Mouse (Mus musculus): ENCODE data around the gene Klhl42. TPM values are rescaled to one million over a fixed set of nuclear protein-coding genes. Genes with fewer than 3 reads are reported as not detected.

The Klhl42 gene
- polyA plus RNA-seq, 1 experiment from 2014 or later: 7.7 TPM

DNA sequence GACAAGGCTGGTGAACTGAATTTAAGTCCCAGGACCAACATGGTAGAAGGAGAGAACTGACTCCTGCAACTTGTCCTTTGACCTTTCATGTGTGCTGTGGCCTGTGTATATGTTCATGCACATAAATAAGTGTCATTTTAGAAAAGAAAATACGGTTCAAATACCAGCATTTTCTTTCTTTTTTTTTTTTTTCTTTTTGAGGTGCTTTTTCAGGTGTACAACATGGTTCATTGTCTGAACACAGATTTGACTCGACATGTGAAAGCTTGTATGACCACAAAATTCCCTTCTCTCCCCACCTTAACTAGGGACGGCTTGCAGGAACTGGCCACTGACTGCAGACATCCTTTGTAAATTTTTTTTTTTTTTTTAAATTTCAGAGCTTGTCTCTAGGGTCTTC lies 5.8 kb downstream of the Klhl42 start:
- ATAC-seq: no peak
- Histone ChIP-seq H3K4me2 (ENCODE audit: low read length) (no peak overlapping the region), H3K27me3 (ENCODE audit: control insufficient read depth, insufficient read depth, low read depth, low read length) (no peaks in the 10 kb centered on the region), H3K36me3 (ENCODE audit: control insufficient read depth, insufficient read depth, low read length) (peaks cover 2% of the 10 kb centered on the region), H3K4me3 (ENCODE audit: low read depth, low read length) (no peak overlapping the region), H3K4me1 (ENCODE audit: control insufficient read depth, insufficient read depth, low read length) (peaks cover 22% of the 10 kb centered on the region), H3K9me3 (replicated peaks; ENCODE audit: control insufficient read depth, low read length, poor library complexity, severe bottlenecking) (no peaks in the 10 kb centered on the region), H3K9ac (ENCODE audit: low read depth, low read length) (no peak overlapping the region), H3K27ac (ENCODE audit: low read length) (no peak overlapping the region)
- 85% methylated on average over 3 of the region's 3 CpGs for WGBS

DNA sequence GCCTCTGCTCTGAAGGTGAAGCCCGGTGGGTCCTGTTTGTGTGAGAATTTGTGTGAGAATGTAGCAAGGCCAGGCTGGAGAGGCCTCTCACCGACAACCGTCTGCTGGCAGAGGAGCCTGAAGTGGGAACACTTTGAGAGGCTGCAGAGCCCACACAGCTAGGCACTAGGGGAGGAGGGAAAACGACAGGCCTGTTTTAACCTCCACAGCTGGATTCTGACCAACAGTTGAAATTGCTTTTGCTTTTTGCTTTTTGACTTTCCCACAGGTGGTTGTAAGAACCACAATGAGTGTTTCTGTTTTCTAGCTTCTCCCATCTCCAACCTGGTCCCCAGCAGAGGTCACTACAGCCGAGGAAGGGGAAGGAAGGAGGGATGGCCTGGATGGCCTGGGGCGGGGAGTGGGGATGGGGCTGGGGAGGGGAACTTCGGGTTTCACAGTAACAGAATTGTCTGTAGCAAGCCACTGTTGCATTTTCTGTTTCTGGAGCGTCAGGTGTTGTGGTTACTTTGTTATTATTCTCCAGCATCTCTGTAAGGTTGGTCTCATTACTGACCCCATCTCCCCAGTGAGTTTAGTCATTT lies 6.3 kb downstream of the Klhl42 start:
- no peak overlapping the region for H3K27ac ChIP-seq (ENCODE audit: low read length)
- H3K9ac ChIP-seq (ENCODE audit: low read depth, low read length): no peak overlapping the region
- no peaks in the 10 kb centered on the region for H3K9me3 ChIP-seq (replicated peaks; ENCODE audit: control insufficient read depth, low read length, poor library complexity, severe bottlenecking)
- peaks cover 3% of the 10 kb centered on the region for H3K36me3 ChIP-seq (ENCODE audit: control insufficient read depth, insufficient read depth, low read length)
- no peak overlapping the region for H3K4me2 ChIP-seq (ENCODE audit: low read length)
- H3K27me3 ChIP-seq (ENCODE audit: control insufficient read depth, insufficient read depth, low read depth, low read length): no peaks in the 10 kb centered on the region
- H3K4me3 ChIP-seq (ENCODE audit: low read depth, low read length): no peak overlapping the region
- 64% methylated on average over 8 of the region's 8 CpGs for WGBS
- peaks cover 22% of the 10 kb centered on the region for H3K4me1 ChIP-seq (ENCODE audit: control insufficient read depth, insufficient read depth, low read length)
- no peak for ATAC-seq

DNA sequence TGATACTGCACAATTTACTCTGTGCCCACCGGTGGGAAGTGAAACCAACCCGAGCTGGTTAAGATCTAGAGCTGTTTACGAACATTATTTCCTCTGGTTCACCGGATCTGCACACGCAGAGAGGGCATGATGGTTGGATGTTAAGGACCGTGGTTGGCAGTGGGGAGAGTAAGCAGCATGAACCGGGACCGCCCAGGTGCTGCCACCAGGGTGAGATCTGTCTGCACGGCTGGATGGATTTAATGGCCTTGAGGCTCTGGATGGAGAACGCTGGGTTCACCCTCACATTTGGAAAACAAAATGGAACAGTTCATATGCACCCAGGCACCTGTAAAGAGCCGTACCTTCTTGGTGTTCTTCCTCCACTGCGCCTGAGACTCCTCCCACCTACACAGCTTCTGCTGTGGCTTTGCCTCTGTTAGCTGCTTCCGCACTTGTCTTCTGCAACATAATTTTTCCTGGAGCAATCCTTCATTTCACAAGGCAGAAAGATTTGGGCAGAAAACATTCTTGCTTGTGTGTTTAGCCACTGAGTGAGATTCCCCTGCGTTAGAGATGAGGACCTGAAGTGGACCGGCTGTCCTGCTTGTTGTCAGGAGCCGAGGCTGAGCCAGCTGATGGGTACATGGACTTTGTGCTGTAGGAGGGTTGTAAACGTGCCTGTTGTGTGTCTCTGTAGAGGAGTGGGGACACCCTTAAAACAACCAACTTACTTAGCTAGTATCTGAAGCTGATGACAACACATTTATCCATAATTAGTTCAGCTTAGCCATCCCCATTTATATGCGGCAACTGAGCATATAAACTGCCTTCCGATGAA lies 8.5 kb downstream of the Klhl42 start:
- H3K4me1 ChIP-seq (ENCODE audit: control insufficient read depth, insufficient read depth, low read length): peaks cover 6% of the 10 kb centered on the region
- peaks cover 11% of the 10 kb centered on the region for H3K36me3 ChIP-seq (ENCODE audit: control insufficient read depth, insufficient read depth, low read length)
- no peak for ATAC-seq
- H3K9me3 ChIP-seq (replicated peaks; ENCODE audit: control insufficient read depth, low read length, poor library complexity, severe bottlenecking): no peaks in the 10 kb centered on the region
- no peaks in the 10 kb centered on the region for H3K27me3 ChIP-seq (ENCODE audit: control insufficient read depth, insufficient read depth, low read depth, low read length)
- no peak overlapping the region for H3K27ac ChIP-seq (ENCODE audit: low read length)
- no peak overlapping the region for H3K4me3 ChIP-seq (ENCODE audit: low read depth, low read length)
- WGBS: 83% methylated on average over 19 of the region's 19 CpGs
- H3K9ac ChIP-seq (ENCODE audit: low read depth, low read length): no peak overlapping the region
- H3K4me2 ChIP-seq (ENCODE audit: low read length): no peak overlapping the region

DNA sequence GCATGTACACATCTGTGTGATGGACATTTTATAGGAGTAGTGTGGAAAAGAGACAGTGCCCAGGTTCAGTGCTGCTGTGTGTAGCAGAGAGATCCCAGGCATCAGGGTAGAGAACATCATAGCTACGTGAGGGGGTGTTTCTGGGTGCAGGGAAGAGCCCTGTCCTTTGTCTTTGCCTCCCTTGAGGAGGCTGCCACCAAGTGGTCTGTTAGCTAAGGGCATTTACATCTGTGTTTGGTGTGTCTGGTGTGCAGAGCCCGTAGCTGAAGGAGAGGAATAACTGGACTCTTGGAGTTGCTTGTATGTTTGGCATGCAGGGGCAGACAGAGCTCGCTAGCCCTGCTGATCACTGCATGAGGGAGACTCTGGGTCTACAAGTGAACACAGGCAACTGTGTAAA lies 11.1 kb downstream of the Klhl42 start:
- Histone ChIP-seq H3K4me1 (ENCODE audit: control insufficient read depth, insufficient read depth, low read length) (0 out of 2 replicates have a peak, but pooled peaks cover 2% of the 10 kb centered on the region), H3K4me3 (ENCODE audit: low read depth, low read length) (no peak overlapping the region), H3K4me2 (ENCODE audit: low read length) (no peak overlapping the region), H3K9ac (ENCODE audit: low read depth, low read length) (no peak overlapping the region), H3K27me3 (ENCODE audit: control insufficient read depth, insufficient read depth, low read depth, low read length) (no peaks in the 10 kb centered on the region), H3K36me3 (ENCODE audit: control insufficient read depth, insufficient read depth, low read length) (peaks cover 12% of the 10 kb centered on the region), H3K27ac (ENCODE audit: low read length) (no peak overlapping the region), H3K9me3 (replicated peaks; ENCODE audit: control insufficient read depth, low read length, poor library complexity, severe bottlenecking) (no peaks in the 10 kb centered on the region)
- 87% methylated on average over 3 of the region's 3 CpGs for WGBS
- ATAC-seq: no peak

DNA sequence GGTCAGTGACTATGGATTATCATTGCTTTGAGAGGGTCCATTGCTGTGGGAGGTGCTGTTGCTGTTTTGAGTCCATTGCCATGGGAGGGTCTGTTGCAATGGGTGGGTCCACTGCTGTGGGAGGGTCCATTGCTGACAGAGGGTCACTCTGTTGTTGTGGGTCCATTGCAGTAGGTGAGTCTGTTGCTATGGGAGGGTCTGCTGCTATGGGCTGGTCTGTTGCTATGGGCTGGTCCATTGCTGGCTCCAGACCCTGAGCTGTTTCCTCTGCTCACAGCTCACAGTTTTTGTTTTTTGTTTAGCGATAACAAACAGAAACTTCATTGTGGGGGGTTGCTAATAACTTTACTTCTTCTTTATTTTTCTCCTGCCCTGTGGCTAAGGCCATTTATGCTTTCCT lies 14.3 kb downstream of the Klhl42 start:
- 100% methylated on average over 1 of the region's 1 CpGs for WGBS

DNA sequence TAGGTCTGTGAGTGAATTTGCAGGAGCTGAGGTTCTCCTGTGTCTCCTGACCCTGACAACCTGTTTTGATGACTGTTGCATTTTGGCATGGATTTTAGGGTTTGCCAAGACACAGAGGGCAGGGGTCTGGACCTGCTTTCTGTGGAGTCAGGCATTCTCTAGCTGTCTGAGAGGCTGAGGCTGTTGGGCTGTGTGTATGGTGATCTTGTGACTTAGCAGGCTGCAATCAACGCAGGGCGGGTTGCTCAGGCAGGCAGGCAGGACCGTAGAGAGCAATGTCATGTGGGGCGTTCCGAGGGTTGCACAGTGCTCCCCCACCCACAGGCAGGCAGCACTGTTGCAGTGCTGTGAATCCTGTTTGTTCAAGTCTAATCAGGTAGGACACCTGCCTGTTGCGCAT lies 15.5 kb downstream of the Klhl42 start:
- Histone ChIP-seq H3K9me3 (replicated peaks; ENCODE audit: control insufficient read depth, low read length, poor library complexity, severe bottlenecking) (no peaks in the 10 kb centered on the region), H3K4me2 (ENCODE audit: low read length) (no peak overlapping the region), H3K27ac (ENCODE audit: low read length) (no peak overlapping the region), H3K36me3 (ENCODE audit: control insufficient read depth, insufficient read depth, low read length) (peaks cover 41% of the 10 kb centered on the region), H3K27me3 (ENCODE audit: control insufficient read depth, insufficient read depth, low read depth, low read length) (no peaks in the 10 kb centered on the region), H3K4me3 (ENCODE audit: low read depth, low read length) (no peak overlapping the region), H3K9ac (ENCODE audit: low read depth, low read length) (no peak overlapping the region), H3K4me1 (ENCODE audit: control insufficient read depth, insufficient read depth, low read length) (no peaks in the 10 kb centered on the region)
- 95% methylated on average over 6 of the region's 6 CpGs for WGBS
- ATAC-seq: no peak

More for the DNA sequence above, 14.3 kb downstream of the Klhl42 start:
- Histone ChIP-seq H3K4me2 (ENCODE audit: low read length) (no peak overlapping the region), H3K27ac (ENCODE audit: low read length) (no peak overlapping the region), H3K9ac (ENCODE audit: low read depth, low read length) (no peak overlapping the region), H3K36me3 (ENCODE audit: control insufficient read depth, insufficient read depth, low read length) (peaks cover 39% of the 10 kb centered on the region), H3K4me1 (ENCODE audit: control insufficient read depth, insufficient read depth, low read length) (no peaks in the 10 kb centered on the region), H3K27me3 (ENCODE audit: control insufficient read depth, insufficient read depth, low read depth, low read length) (no peaks in the 10 kb centered on the region), H3K4me3 (ENCODE audit: low read depth, low read length) (no peak overlapping the region), H3K9me3 (replicated peaks; ENCODE audit: control insufficient read depth, low read length, poor library complexity, severe bottlenecking) (no peaks in the 10 kb centered on the region)
- no peak for ATAC-seq

DNA sequence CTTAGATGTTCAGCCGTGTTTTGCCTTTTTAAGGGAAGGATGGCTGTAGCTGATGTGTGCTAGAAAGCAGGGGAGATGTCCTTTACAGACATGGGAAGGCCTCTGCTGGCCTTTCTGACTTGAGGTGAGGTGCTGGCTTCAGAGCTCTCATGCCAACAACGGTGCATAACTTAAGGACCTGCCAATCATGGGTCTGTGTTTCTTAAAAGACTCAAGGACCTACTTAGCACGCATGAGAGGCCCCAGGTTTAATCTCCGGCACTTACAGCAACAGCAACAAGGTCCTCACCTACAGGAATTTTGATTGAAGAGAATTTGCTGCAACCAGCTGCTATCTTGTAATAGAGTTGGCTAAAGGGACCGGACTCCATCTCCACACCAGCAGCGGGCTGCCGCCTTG lies 18.1 kb downstream of the Klhl42 start:
- no peak overlapping the region for H3K9ac ChIP-seq (ENCODE audit: low read depth, low read length)
- ATAC-seq: no peak
- H3K27ac ChIP-seq (ENCODE audit: low read length): no peak overlapping the region
- no peaks in the 10 kb centered on the region for H3K4me1 ChIP-seq (ENCODE audit: control insufficient read depth, insufficient read depth, low read length)
- no peaks in the 10 kb centered on the region for H3K27me3 ChIP-seq (ENCODE audit: control insufficient read depth, insufficient read depth, low read depth, low read length)
- H3K9me3 ChIP-seq (replicated peaks; ENCODE audit: control insufficient read depth, low read length, poor library complexity, severe bottlenecking): no peaks in the 10 kb centered on the region
- no peak overlapping the region for H3K4me3 ChIP-seq (ENCODE audit: low read depth, low read length)
- H3K4me2 ChIP-seq (ENCODE audit: low read length): no peak overlapping the region
- WGBS: 82% methylated on average over 7 of the region's 7 CpGs
- H3K36me3 ChIP-seq (ENCODE audit: control insufficient read depth, insufficient read depth, low read length): peaks cover 33% of the 10 kb centered on the region

DNA sequence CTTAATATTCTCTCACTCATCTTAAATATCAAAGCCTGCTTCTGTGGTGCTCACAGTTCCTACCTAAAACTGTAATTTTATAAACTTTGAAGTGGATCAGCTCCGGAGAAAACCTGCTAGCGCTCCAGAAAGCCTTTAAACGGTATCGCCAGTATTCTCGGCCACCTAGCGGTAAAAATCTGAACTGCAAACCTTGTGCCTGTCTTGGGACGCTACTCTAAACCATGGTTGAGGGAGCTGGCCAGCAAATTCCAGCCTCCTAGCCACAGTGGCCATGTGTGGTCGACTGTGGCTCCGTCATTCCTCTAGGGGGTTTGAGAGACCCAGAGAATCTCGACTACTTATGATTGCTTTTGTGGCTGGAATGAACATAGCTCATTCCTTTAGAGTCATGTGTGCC lies 25.4 kb downstream of the Klhl42 start:
- no peak overlapping the region for H3K4me2 ChIP-seq (ENCODE audit: low read length)
- no peaks in the 10 kb centered on the region for H3K4me1 ChIP-seq (ENCODE audit: control insufficient read depth, insufficient read depth, low read length)
- no peaks in the 10 kb centered on the region for H3K9me3 ChIP-seq (replicated peaks; ENCODE audit: control insufficient read depth, low read length, poor library complexity, severe bottlenecking)
- H3K27me3 ChIP-seq (ENCODE audit: control insufficient read depth, insufficient read depth, low read depth, low read length): no peaks in the 10 kb centered on the region
- ATAC-seq: peak; percentile 76
- H3K9ac ChIP-seq (ENCODE audit: low read depth, low read length): no peak overlapping the region
- no peak overlapping the region for H3K27ac ChIP-seq (ENCODE audit: low read length)
- no peaks in the 10 kb centered on the region; the same call in 1 of the 2 replicates for H3K36me3 ChIP-seq (ENCODE audit: control insufficient read depth, insufficient read depth, low read length)
- WGBS: 9% methylated on average over 10 of the region's 10 CpGs
- no peak overlapping the region for H3K4me3 ChIP-seq (ENCODE audit: low read depth, low read length)

DNA sequence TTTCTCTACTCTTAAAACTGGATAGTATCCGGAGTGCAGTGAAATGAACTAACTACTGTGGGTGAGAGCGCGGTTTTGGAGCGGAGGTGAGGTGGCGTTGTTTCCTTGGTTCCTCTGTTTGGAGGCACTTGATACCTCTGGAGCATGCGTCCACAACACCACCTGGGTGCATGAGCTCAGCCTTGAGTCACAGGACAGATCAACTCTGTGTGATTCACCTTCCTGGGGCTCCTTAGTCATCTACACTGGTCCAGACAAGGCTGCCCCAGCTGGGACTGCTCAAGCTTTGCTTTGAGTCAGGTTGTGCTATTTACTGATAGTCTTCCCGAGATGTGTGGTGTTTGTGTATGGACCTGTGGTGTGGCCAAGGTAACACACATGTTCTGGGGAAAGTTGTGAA lies 26.6 kb downstream of the Klhl42 start:
- no peak for ATAC-seq
- WGBS: 97% methylated on average over 7 of the region's 7 CpGs

More for the DNA sequence above, 26.6 kb downstream of the Klhl42 start:
- Histone ChIP-seq H3K36me3 (ENCODE audit: control insufficient read depth, insufficient read depth, low read length) (no peaks in the 10 kb centered on the region), H3K27me3 (ENCODE audit: control insufficient read depth, insufficient read depth, low read depth, low read length) (no peaks in the 10 kb centered on the region), H3K4me3 (ENCODE audit: low read depth, low read length) (no peak overlapping the region), H3K9me3 (replicated peaks; ENCODE audit: control insufficient read depth, low read length, poor library complexity, severe bottlenecking) (no peaks in the 10 kb centered on the region), H3K27ac (ENCODE audit: low read length) (no peak overlapping the region), H3K4me1 (ENCODE audit: control insufficient read depth, insufficient read depth, low read length) (no peaks in the 10 kb centered on the region), H3K4me2 (ENCODE audit: low read length) (no peak overlapping the region), H3K9ac (ENCODE audit: low read depth, low read length) (no peak overlapping the region)
